ENCODE assay signal across 8 mouse cellular contexts in the genomic region with DNA sequence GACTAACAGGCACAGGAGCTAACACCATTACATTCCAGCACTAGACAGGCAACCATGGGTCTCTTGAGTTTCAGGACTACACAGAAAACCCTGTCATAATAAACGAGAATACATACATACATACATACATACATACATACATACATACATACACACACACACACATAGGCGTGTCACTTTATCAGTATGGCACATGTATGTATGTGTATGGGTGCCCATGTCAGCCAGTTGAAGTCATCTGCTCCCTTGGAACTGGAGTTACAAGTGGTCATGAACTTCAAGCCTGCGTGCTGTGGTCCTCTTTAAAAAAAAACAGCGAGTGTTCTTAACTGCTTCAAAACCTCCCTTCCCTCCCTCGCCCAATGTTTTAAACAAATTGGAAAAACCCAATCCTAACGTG. TPM values are rescaled to one million over a fixed set of nuclear protein-coding genes. Genes with fewer than 3 reads are reported as not detected.
DNase-seq lines count a peak whose midpoint lies in the region; ATAC-seq and TF ChIP-seq lines count a peak whose summit lies in the region.

No protein-coding gene starts in this region.

- H3K4me3 ChIP-seq in kidney, postnatal 0 days (replicated peaks; ENCODE audit: low read depth, low read length), result peak overlapping the region; percentile 87
- peak overlapping the region; percentile 90 for H3K4me3 ChIP-seq in embryonic facial prominence, embryonic 11.5 days (ENCODE audit: low read depth, low read length)
- peak overlapping the region; percentile 88 for H3K4me3 ChIP-seq in intestine, embryonic 14.5 days (ENCODE audit: low read depth, low read length)
- H3K4me3 ChIP-seq in midbrain, embryonic 16.5 days (ENCODE audit: low read depth, low read length), result peak overlapping the region; percentile 80

- TF ChIP-seq CTCF in kidney, postnatal 0 days (IDR thresholded peaks at IDR 0.05; ENCODE audit: low read depth), result no peak

- 0 out of 2 replicates have a peak, but pooled peaks cover 6% of the 10 kb centered on the region for H3K4me1 ChIP-seq in kidney, postnatal 0 days (replicated peaks; ENCODE audit: insufficient read depth, low read length)
- H3K4me1 ChIP-seq in embryonic facial prominence, embryonic 11.5 days (ENCODE audit: control insufficient read depth, insufficient read depth, low read length), result no peaks in the 10 kb centered on the region
- peaks cover 9% of the 10 kb centered on the region for H3K4me1 ChIP-seq in intestine, embryonic 14.5 days (replicated peaks; ENCODE audit: control insufficient read depth, insufficient read depth, low read length)
- peaks cover 5% of the 10 kb centered on the region for H3K4me1 ChIP-seq in midbrain, embryonic 16.5 days (ENCODE audit: control insufficient read depth, insufficient read depth, low read length)

- peak overlapping the region; percentile 96 for H3K9ac ChIP-seq in kidney, postnatal 0 days (ENCODE audit: low read depth, low read length)
- peak overlapping the region; percentile 99 for H3K9ac ChIP-seq in embryonic facial prominence, embryonic 11.5 days (replicated peaks; ENCODE audit: low read length)
- peak overlapping the region; percentile 96 for H3K9ac ChIP-seq in intestine, embryonic 14.5 days (ENCODE audit: low read length)
- H3K9ac ChIP-seq in midbrain, embryonic 16.5 days (ENCODE audit: low read depth, low read length), result peak overlapping the region; percentile 98

- WGBS in kidney, postnatal 0 days, result 33% methylated on average over 6 of the region's 6 CpGs
- WGBS in embryonic facial prominence, embryonic 11.5 days, result 34% methylated on average over 6 of the region's 6 CpGs
- WGBS in intestine, embryonic 14.5 days, result 31% methylated on average over 6 of the region's 6 CpGs
- WGBS in midbrain, embryonic 16.5 days, result 36% methylated on average over 6 of the region's 6 CpGs

- DNase-seq in kidney, postnatal 0 days (ENCODE audit: low spot score), result no peak
- DNase-seq in kidney, adult 8-10 months, result no peak
- no peak for DNase-seq in embryonic facial prominence, embryonic 11.5 days (ENCODE audit: low spot score)
- no peak for DNase-seq in intestine, embryonic 14.5 days (ENCODE audit: low spot score)
- DNase-seq in cerebellum, adult 18-20 months, result no peak
- no peak for DNase-seq in right cerebral cortex, postnatal 36 days (ENCODE audit: low spot score in 2 of 2)
- DNase-seq in adrenal gland, adult 2 months, result no peak

- no peak for ATAC-seq in kidney, postnatal 0 days (replicated peaks; ENCODE audit: low FRiP score, low read depth)
- ATAC-seq in embryonic facial prominence, embryonic 11.5 days (replicated peaks; ENCODE audit: insufficient number of reproducible peaks, low FRiP score, low TSS enrichment, low read depth), result peak; percentile 50; the same call in 1 of the 2 replicates
- ATAC-seq in intestine, embryonic 14.5 days (replicated peaks; ENCODE audit: low FRiP score, low TSS enrichment, low read depth), result peak; percentile 52
- peak; percentile 52 for ATAC-seq in midbrain, embryonic 16.5 days

- peaks cover 49% of the 10 kb centered on the region for H3K36me3 ChIP-seq in kidney, postnatal 0 days (ENCODE audit: insufficient read depth, low read length)
- peaks cover 9% of the 10 kb centered on the region for H3K36me3 ChIP-seq in embryonic facial prominence, embryonic 11.5 days (replicated peaks; ENCODE audit: control insufficient read depth, insufficient read depth, low read depth, low read length)
- H3K36me3 ChIP-seq in intestine, embryonic 14.5 days (ENCODE audit: control insufficient read depth, insufficient read depth, low read length), result peaks cover 64% of the 10 kb centered on the region
- peaks cover 31% of the 10 kb centered on the region for H3K36me3 ChIP-seq in midbrain, embryonic 16.5 days (ENCODE audit: control insufficient read depth, insufficient read depth, low read length)

- H3K9me3 ChIP-seq in kidney, postnatal 0 days (replicated peaks; ENCODE audit: low read length), result no peaks in the 10 kb centered on the region
- no peaks in the 10 kb centered on the region for H3K9me3 ChIP-seq in embryonic facial prominence, embryonic 11.5 days (replicated peaks; ENCODE audit: control insufficient read depth, low read length)
- H3K9me3 ChIP-seq in intestine, embryonic 14.5 days (ENCODE audit: control insufficient read depth, low read length), result no peaks in the 10 kb centered on the region
- no peaks in the 10 kb centered on the region for H3K9me3 ChIP-seq in midbrain, embryonic 16.5 days (replicated peaks; ENCODE audit: control insufficient read depth, low read length, poor library complexity, severe bottlenecking)

- H3K27ac ChIP-seq in kidney, postnatal 0 days, result peak overlapping the region; percentile 90
- peak overlapping the region; percentile 93 for H3K27ac ChIP-seq in embryonic facial prominence, embryonic 11.5 days (replicated peaks; ENCODE audit: low read depth, low read length)
- H3K27ac ChIP-seq in intestine, embryonic 14.5 days (ENCODE audit: low read depth), result peak overlapping the region; percentile 92
- H3K27ac ChIP-seq in midbrain, embryonic 16.5 days (ENCODE audit: low read length), result peak overlapping the region; percentile 98

- H3K27me3 ChIP-seq in kidney, postnatal 0 days (ENCODE audit: insufficient read depth, low read length), result no peaks in the 10 kb centered on the region
- no peaks in the 10 kb centered on the region for H3K27me3 ChIP-seq in embryonic facial prominence, embryonic 11.5 days (ENCODE audit: control insufficient read depth, insufficient read depth, low read length)
- H3K27me3 ChIP-seq in intestine, embryonic 14.5 days (replicated peaks; ENCODE audit: control insufficient read depth, insufficient read depth, low read length), result no peaks in the 10 kb centered on the region
- no peaks in the 10 kb centered on the region for H3K27me3 ChIP-seq in midbrain, embryonic 16.5 days (ENCODE audit: control insufficient read depth, insufficient read depth, low read depth, low read length)

- peak overlapping the region; percentile 81 for H3K4me2 ChIP-seq in kidney, postnatal 0 days (ENCODE audit: low read length)
- H3K4me2 ChIP-seq in embryonic facial prominence, embryonic 11.5 days (ENCODE audit: low read depth, low read length), result peak overlapping the region; percentile 78
- H3K4me2 ChIP-seq in intestine, embryonic 14.5 days (ENCODE audit: low read length), result peak overlapping the region; percentile 82
- H3K4me2 ChIP-seq in midbrain, embryonic 16.5 days (ENCODE audit: low read length), result peak overlapping the region; percentile 60

RNA-seq across cellular contexts. Expression of a gene that starts 0.5 kb away (rescaled TPM):
- polyA plus RNA-seq in kidney, postnatal 0 days (2015; fragmentation: Nextera tagmentation; extraction: Ambion mirVana), result 52.4 and 57.4 TPM in 2 replicates
- 109 and 114 TPM in 2 replicates for polyA plus RNA-seq in embryonic facial prominence, embryonic 11.5 days (2014; fragmentation: Nextera tagmentation; extraction: Ambion mirVana)
- polyA plus RNA-seq in intestine, embryonic 14.5 days (2014; fragmentation: Nextera tagmentation; extraction: Ambion mirVana), result 89.2 and 100 TPM in 2 replicates
- polyA plus RNA-seq in midbrain, embryonic 16.5 days (2015; fragmentation: Nextera tagmentation; extraction: Ambion mirVana), result 92.3 and 93.1 TPM in 2 replicates
- total RNA-seq in adrenal gland, adult 2 months (2021), result 10 to 100 TPM; 46.7 to 52.3 TPM
- polyA plus RNA-seq in adrenal gland, adult 2 months (2012; rRNA removed), result 18.8 and 25.2 TPM in 2 replicates

RNA-seq across cellular contexts. Expression of a gene that starts 33.5 kb away (rescaled TPM):
- 122 and 125 TPM in 2 replicates for polyA plus RNA-seq in kidney, postnatal 0 days (2015; fragmentation: Nextera tagmentation; extraction: Ambion mirVana)
- polyA plus RNA-seq in embryonic facial prominence, embryonic 11.5 days (2014; fragmentation: Nextera tagmentation; extraction: Ambion mirVana), result 172 and 187 TPM in 2 replicates
- 249 and 260 TPM in 2 replicates for polyA plus RNA-seq in intestine, embryonic 14.5 days (2014; fragmentation: Nextera tagmentation; extraction: Ambion mirVana)
- polyA plus RNA-seq in midbrain, embryonic 16.5 days (2015; fragmentation: Nextera tagmentation; extraction: Ambion mirVana), result 147 and 162 TPM in 2 replicates
- 10 to 100 TPM; 75.6 to 79.4 TPM for total RNA-seq in adrenal gland, adult 2 months (2021)
- 123 and 157 TPM in 2 replicates for polyA plus RNA-seq in adrenal gland, adult 2 months (2012; rRNA removed)

RNA-seq across cellular contexts. Expression of a gene that starts 44.6 kb away (rescaled TPM):
- 0.15 TPM in 1 of 2 replicates, not detected in the other for polyA plus RNA-seq in kidney, postnatal 0 days (2015; fragmentation: Nextera tagmentation; extraction: Ambion mirVana)
- polyA plus RNA-seq in embryonic facial prominence, embryonic 11.5 days (2014; fragmentation: Nextera tagmentation; extraction: Ambion mirVana), result not detected in 2 replicates
- 0.22 and 0.28 TPM in 2 replicates for polyA plus RNA-seq in intestine, embryonic 14.5 days (2014; fragmentation: Nextera tagmentation; extraction: Ambion mirVana)
- 1.2 TPM in 2 replicates for polyA plus RNA-seq in midbrain, embryonic 16.5 days (2015; fragmentation: Nextera tagmentation; extraction: Ambion mirVana)
- 1 to 10 TPM in 1 of 2 experiments, under 1 TPM in 1; 0.55 to 5.6 TPM for total RNA-seq in adrenal gland, adult 2 months (2021)
- 3.5 and 6.5 TPM in 2 replicates for polyA plus RNA-seq in adrenal gland, adult 2 months (2012; rRNA removed)

RNA-seq across cellular contexts. Expression of a gene that starts 57.5 kb away (rescaled TPM):
- 0.46 and 1.1 TPM in 2 replicates for polyA plus RNA-seq in kidney, postnatal 0 days (2015; fragmentation: Nextera tagmentation; extraction: Ambion mirVana)
- polyA plus RNA-seq in embryonic facial prominence, embryonic 11.5 days (2014; fragmentation: Nextera tagmentation; extraction: Ambion mirVana), result 0.21 and 0.25 TPM in 2 replicates
- polyA plus RNA-seq in intestine, embryonic 14.5 days (2014; fragmentation: Nextera tagmentation; extraction: Ambion mirVana), result 0.28 and 0.35 TPM in 2 replicates
- polyA plus RNA-seq in midbrain, embryonic 16.5 days (2015; fragmentation: Nextera tagmentation; extraction: Ambion mirVana), result 0.34 and 0.43 TPM in 2 replicates
- 1 to 10 TPM in 1 of 2 experiments, under 1 TPM in 1; 0.43 to 1.7 TPM for total RNA-seq in adrenal gland, adult 2 months (2021)
- 0.18 TPM in 1 of 2 replicates, not detected in the other for polyA plus RNA-seq in adrenal gland, adult 2 months (2012; rRNA removed)
